Mouse (Mus musculus): ENCODE data around the gene Nhp2.

DNA sequence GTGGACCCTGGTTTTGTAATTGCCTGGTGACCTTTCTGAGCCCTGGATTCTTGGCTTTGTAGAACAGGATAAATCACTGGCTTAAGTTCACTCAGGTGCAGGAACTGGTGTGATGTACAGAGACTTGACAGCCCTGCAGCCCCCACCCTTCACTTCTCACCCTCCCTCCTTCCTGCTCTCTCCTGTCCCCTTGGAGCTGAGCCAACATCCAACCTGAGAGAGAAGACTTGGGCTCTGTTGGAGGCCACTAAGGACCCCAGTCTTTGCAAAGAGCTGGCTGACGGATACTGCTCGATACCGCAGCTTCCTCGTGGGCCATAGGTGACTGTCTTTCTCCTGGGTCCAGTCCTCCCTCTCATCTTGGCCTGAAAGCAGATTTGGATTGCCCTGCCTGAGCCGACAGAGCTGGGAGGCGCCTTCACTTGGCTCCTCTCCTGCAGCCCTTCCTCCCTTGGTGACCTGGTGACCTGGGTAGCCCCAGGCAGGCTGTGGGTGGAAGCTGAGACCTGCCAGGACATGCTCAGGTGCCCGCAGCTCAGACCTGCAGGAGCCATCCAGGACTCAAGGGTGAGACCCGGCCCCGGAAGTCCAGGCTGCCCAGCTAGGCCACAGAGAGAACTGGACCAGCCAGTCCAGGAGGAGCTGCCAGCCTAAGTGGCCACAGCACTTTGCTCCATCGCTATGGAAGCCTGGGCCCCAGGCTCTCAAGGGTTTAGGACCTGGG is 37.4 kb downstream of the Nhp2 start:
- TF ChIP-seq EP300 (IDR thresholded peaks at IDR 0.05; ENCODE audit: low read depth) = no peak
- TF ChIP-seq CTCF (IDR thresholded peaks at IDR 0.05; ENCODE audit: low read depth) = no peak

Data from liver, embryonic 14.5 days (tissue).